Mouse (Mus musculus) T-cell, adult 2 months (primary cell): Measurements from ENCODE around the gene Glod5.

Source experiments
- DNase-seq: peaks from one replicate; pipeline ENCODE4 v3.0.0; 2022; ENCODE audit warnings: low spot score

The Glod5 gene

DNA sequence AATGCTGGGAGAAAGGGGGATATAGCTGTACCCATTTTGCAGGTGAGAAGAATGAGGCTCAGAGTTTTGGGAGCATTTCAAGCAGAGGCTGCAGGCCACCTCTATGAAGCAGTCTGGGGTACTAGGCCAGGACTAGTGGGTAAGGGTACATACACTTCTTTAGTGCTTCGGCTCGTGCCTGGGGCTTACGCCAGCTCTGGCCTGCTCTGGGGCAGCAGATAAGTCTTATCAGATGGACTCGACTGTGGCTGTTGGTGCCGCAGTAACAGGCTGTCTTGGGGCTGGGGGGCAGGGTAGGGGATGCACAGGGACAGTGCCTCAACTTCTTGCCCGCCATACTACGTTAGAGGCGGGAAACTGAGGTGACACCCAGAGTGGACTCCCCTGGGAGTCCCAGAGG lies 50.1 kb downstream of the Glod5 start:
- DNase-seq, result no peak

- DNase-seq, result no peak
Observed at GRCm38 (mm10) chrX:7967596-7968201, 50.6 kb downstream of the Glod5 start.

DNA sequence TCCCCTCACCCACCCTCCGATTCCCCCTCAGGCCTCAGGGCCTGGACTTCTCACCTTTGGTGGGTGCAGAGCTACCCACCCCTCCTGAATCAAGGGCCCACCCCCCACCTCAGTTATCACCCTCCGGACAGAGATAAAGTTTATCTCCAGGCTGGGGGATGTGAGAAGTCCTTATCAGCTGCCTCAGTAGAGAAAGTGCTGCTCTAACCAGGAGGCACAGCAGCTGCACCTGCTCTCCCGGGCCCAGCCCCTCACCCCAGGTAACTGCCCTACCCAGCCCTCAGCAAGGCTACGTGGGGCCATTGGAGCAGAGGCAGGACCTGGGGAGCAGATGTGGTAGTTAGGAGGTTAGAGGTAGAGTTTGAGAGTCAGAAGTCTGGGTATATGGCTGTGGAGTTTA lies 52.1 kb downstream of the Glod5 start:
- DNase-seq, result no peak

GRCm38 (mm10) chrX:7963829-7964626 lies 54.3 kb downstream of the Glod5 start:
- peak; percentile 7 for DNase-seq

GRCm38 (mm10) chrX:7958868-7959267 lies 59.4 kb downstream of the Glod5 start:
- no peak for DNase-seq
